ENCODE assay signal across 8 mouse cellular contexts in genomic region chr15:79687175-79687574, GRCm38 (mm10). TPM values are rescaled to one million over a fixed set of nuclear protein-coding genes. Genes with fewer than 3 reads are reported as not detected.
DNase-seq lines count a peak whose midpoint lies in the region; ATAC-seq and TF ChIP-seq lines count a peak whose summit lies in the region.

No protein-coding gene starts in this region.

- H3K9me3 ChIP-seq in heart, postnatal 0 days (replicated peaks; ENCODE audit: control insufficient read depth, low read length), result no peaks in the 10 kb centered on the region

- WGBS in heart, postnatal 0 days, result under 1% methylated on average over 29 of the region's 33 CpGs

- H3K27ac ChIP-seq in heart, postnatal 0 days (ENCODE audit: low read depth), result peak overlapping the region; percentile 98

- peak; percentile 0; the same call in 1 of the 2 replicates for ATAC-seq in heart, postnatal 0 days (ENCODE audit: insufficient read depth, low read depth)
- no peak for ATAC-seq in CD4-positive, CD25-positive, alpha-beta regulatory T cell, adult 4 months

- no peaks in the 10 kb centered on the region for H3K27me3 ChIP-seq in heart, postnatal 0 days (ENCODE audit: control insufficient read depth, insufficient read depth, low read length)

- no peak for TF ChIP-seq EP300 in heart, postnatal 0 days (IDR thresholded peaks at IDR 0.05; ENCODE audit: low read depth)

- no peak for TF ChIP-seq CTCF in heart, postnatal 0 days (IDR thresholded peaks at IDR 0.05; ENCODE audit: low read depth)

- H3K4me2 ChIP-seq in heart, postnatal 0 days (ENCODE audit: low read depth, low read length), result peak overlapping the region; percentile 84

- peaks cover 60% of the 10 kb centered on the region for H3K4me1 ChIP-seq in heart, postnatal 0 days (ENCODE audit: control insufficient read depth, insufficient read depth)

- peak; percentile 80 for DNase-seq in cerebellum, adult 11-12 months
- DNase-seq in cerebellum, adult 8-10 months, result no peak
- DNase-seq in ovary, postnatal 14 days (ENCODE audit: low spot score), result peak; percentile 36
- DNase-seq in ovary, postnatal 36 days (ENCODE audit: low spot score), result no peak
- DNase-seq in heart, postnatal 0 days (ENCODE audit: low spot score), result no peak
- peak; percentile 53 for DNase-seq in lung, postnatal 10 days
- DNase-seq in right cerebral cortex, adult 18-20 months, result no peak

- no peaks in the 10 kb centered on the region for H3K36me3 ChIP-seq in heart, postnatal 0 days (replicated peaks; ENCODE audit: control insufficient read depth, insufficient read depth, low read length)

- peak overlapping the region; percentile 88 for H3K4me3 ChIP-seq in heart, postnatal 0 days (ENCODE audit: low read depth, low read length)

- H3K9ac ChIP-seq in heart, postnatal 0 days (replicated peaks; ENCODE audit: low read depth, low read length), result peak overlapping the region; percentile 94

RNA-seq across cellular contexts. Expression of gene Josd1, which starts 0.5 kb away (rescaled TPM):
- 38.4 and 60.6 TPM in 2 replicates for total RNA-seq in heart, postnatal 0 days (2014; rRNA removed; ENCODE audit: low replicate concordance)
- polyA plus RNA-seq in heart, postnatal 0 days (2015; fragmentation: Nextera tagmentation; extraction: Ambion mirVana), result 17.3 and 17.8 TPM in 2 replicates
- polyA plus RNA-seq in CD4-positive, CD25-positive, alpha-beta regulatory T cell, adult 4 months (2017; shearing (Covaris generic)), result 1 to 10 TPM; 4.2 to 6.8 TPM

RNA-seq across cellular contexts. Expression of gene Gtpbp1, which starts 3.5 kb away (rescaled TPM):
- 34.3 and 39.9 TPM in 2 replicates for total RNA-seq in heart, postnatal 0 days (2014; rRNA removed; ENCODE audit: low replicate concordance)
- 18.0 and 20.6 TPM in 2 replicates for polyA plus RNA-seq in heart, postnatal 0 days (2015; fragmentation: Nextera tagmentation; extraction: Ambion mirVana)
- 10 to 100 TPM; 21.0 to 21.6 TPM for polyA plus RNA-seq in CD4-positive, CD25-positive, alpha-beta regulatory T cell, adult 4 months (2017; shearing (Covaris generic))

RNA-seq across cellular contexts. Expression of gene Tomm22, which starts 16.5 kb away (rescaled TPM):
- total RNA-seq in heart, postnatal 0 days (2014; rRNA removed; ENCODE audit: low replicate concordance), result 208 and 280 TPM in 2 replicates
- polyA plus RNA-seq in heart, postnatal 0 days (2015; fragmentation: Nextera tagmentation; extraction: Ambion mirVana), result 273 and 276 TPM in 2 replicates
- polyA plus RNA-seq in CD4-positive, CD25-positive, alpha-beta regulatory T cell, adult 4 months (2017; shearing (Covaris generic)), result 100 to 1,000 TPM; 183 to 185 TPM

RNA-seq across cellular contexts. Expression of gene Cby1, which starts 28.2 kb away (rescaled TPM):
- total RNA-seq in heart, postnatal 0 days (2014; rRNA removed; ENCODE audit: low replicate concordance), result 31.9 and 35.1 TPM in 2 replicates
- polyA plus RNA-seq in heart, postnatal 0 days (2015; fragmentation: Nextera tagmentation; extraction: Ambion mirVana), result 53.8 and 55.9 TPM in 2 replicates
- 10 to 100 TPM; 16.1 to 16.3 TPM for polyA plus RNA-seq in CD4-positive, CD25-positive, alpha-beta regulatory T cell, adult 4 months (2017; shearing (Covaris generic))

RNA-seq across cellular contexts. Expression of gene Fam227a, which starts 28.4 kb away (rescaled TPM):
- 1.7 and 1.9 TPM in 2 replicates for total RNA-seq in heart, postnatal 0 days (2014; rRNA removed; ENCODE audit: low replicate concordance)
- polyA plus RNA-seq in heart, postnatal 0 days (2015; fragmentation: Nextera tagmentation; extraction: Ambion mirVana), result 0.31 and 0.48 TPM in 2 replicates
- polyA plus RNA-seq in CD4-positive, CD25-positive, alpha-beta regulatory T cell, adult 4 months (2017; shearing (Covaris generic)), result under 1 TPM; 0.15 to 0.50 TPM

Comparison
In these comparisons a context has a peak if more than half of its experiments do, and no peak if none do; other contexts are left out.
1. DNase-seq: peak in cerebellum, adult 11-12 months (single experiment), ovary, postnatal 14 days (single experiment) and lung, postnatal 10 days (single experiment); none in cerebellum, adult 8-10 months (single experiment), ovary, postnatal 36 days (single experiment), heart, postnatal 0 days (single experiment) and right cerebral cortex, adult 18-20 months (single experiment).